Mouse (Mus musculus): ENCODE results near the gene Ccdc18. TPM values are rescaled to one million over a fixed set of nuclear protein-coding genes. Genes with fewer than 3 reads are reported as not detected.
"Not testable (repeated sequence)": the region's sequence is repeated elsewhere in the genome, so short reads cannot be mapped to it uniquely, and the experiment has no call there.

The Ccdc18 gene
- total and polyA plus RNA-seq, 2 experiments: 0.06 to 0.18 TPM

GRCm38 (mm10) chr5:108266990-108267389 is 134.3 kb downstream of the Ccdc18 start:
- TF ChIP-seq POLR2A (IDR thresholded peaks at IDR 0.05; ENCODE audit: extremely low read depth, insufficient read depth, low read length): no peak
- TF ChIP-seq CTCF (IDR thresholded peaks at IDR 0.05; ENCODE audit: low read depth, low read length): no peak
- Histone ChIP-seq H3K4me1 (ENCODE audit: control insufficient read depth, insufficient read depth, low read length) (peaks cover 12% of the 10 kb centered on the region), H3K9ac (ENCODE audit: low read depth, low read length) (no peak overlapping the region), H3K27ac (replicated peaks; ENCODE audit: insufficient read depth, low read depth, low read length) (no peak overlapping the region), H3K4me3 (ENCODE audit: insufficient read depth, low read depth, low read length) (no peak overlapping the region), H3K36me3 (ENCODE audit: control insufficient read depth, insufficient read depth, low read length) (no peaks in the 10 kb centered on the region), H3K79me2 (ENCODE audit: control insufficient read depth, insufficient read depth, low read length) (peaks cover 10% of the 10 kb centered on the region; the same call in 1 of the 2 replicates), H3K27me3 (ENCODE audit: control insufficient read depth, insufficient read depth, low read length) (no peaks in the 10 kb centered on the region)
- DNase-seq (ENCODE audit: extremely low read depth, low read depth, low spot score): no peak

- Histone ChIP-seq H3K9ac (ENCODE audit: low read depth, low read length) (peak within 1 kb of the TSS; percentile 99), H3K36me3 (ENCODE audit: control insufficient read depth, insufficient read depth, low read length) (peaks cover 8% of the 10 kb centered on the region), H3K79me2 (ENCODE audit: control insufficient read depth, insufficient read depth, low read length) (peaks cover 14% of the 10 kb centered on the region; the same call in 1 of the 2 replicates), H3K4me3 (ENCODE audit: insufficient read depth, low read depth, low read length) (peak within 1 kb of the TSS; percentile 99), H3K27me3 (ENCODE audit: control insufficient read depth, insufficient read depth, low read length) (no peaks in the 10 kb centered on the region), H3K27ac (replicated peaks; ENCODE audit: insufficient read depth, low read depth, low read length) (peak within 1 kb of the TSS; percentile 94), H3K4me1 (ENCODE audit: control insufficient read depth, insufficient read depth, low read length) (peaks cover 12% of the 10 kb centered on the region)
- peak; percentile 79 for DNase-seq (ENCODE audit: extremely low read depth, low read depth, low spot score)
- 5% methylated on average over 55 of the region's 55 CpGs for WGBS
- no peak for TF ChIP-seq CTCF (IDR thresholded peaks at IDR 0.05; ENCODE audit: low read depth, low read length)
- TF ChIP-seq POLR2A (IDR thresholded peaks at IDR 0.05; ENCODE audit: extremely low read depth, insufficient read depth, low read length): peak; percentile 62
These were observed 135.7 kb downstream of the Ccdc18 start, which contains the start of gene Dr1 for GRCm38 (mm10) chr5:108268127-108269062. Gene Dr1 (plus strand): TSS chr5:108268897.

GRCm38 (mm10) chr5:108269063-108269810 is 136.6 kb downstream of the Ccdc18 start:
- under 1% methylated on average over 44 of the region's 44 CpGs for WGBS
- H3K79me2 ChIP-seq (ENCODE audit: control insufficient read depth, insufficient read depth, low read length): peaks cover 14% of the 10 kb centered on the region; the same call in 1 of the 2 replicates
- peaks cover 8% of the 10 kb centered on the region for H3K36me3 ChIP-seq (ENCODE audit: control insufficient read depth, insufficient read depth, low read length)
- peak overlapping the region; percentile 89 for H3K27ac ChIP-seq (replicated peaks; ENCODE audit: insufficient read depth, low read depth, low read length)
- H3K9ac ChIP-seq (ENCODE audit: low read depth, low read length): peak overlapping the region; percentile 99
- DNase-seq (ENCODE audit: extremely low read depth, low read depth, low spot score): no peak
- no peaks in the 10 kb centered on the region for H3K27me3 ChIP-seq (ENCODE audit: control insufficient read depth, insufficient read depth, low read length)
- H3K4me3 ChIP-seq (ENCODE audit: insufficient read depth, low read depth, low read length): peak overlapping the region; percentile 99
- TF ChIP-seq CTCF (IDR thresholded peaks at IDR 0.05; ENCODE audit: low read depth, low read length) (no peak), POLR2A (IDR thresholded peaks at IDR 0.05; ENCODE audit: extremely low read depth, insufficient read depth, low read length) (no peak)
- H3K4me1 ChIP-seq (ENCODE audit: control insufficient read depth, insufficient read depth, low read length): peaks cover 12% of the 10 kb centered on the region

GRCm38 (mm10) chr5:108269811-108270151 is 137.1 kb downstream of the Ccdc18 start:
- H3K36me3 ChIP-seq (ENCODE audit: control insufficient read depth, insufficient read depth, low read length): peaks cover 9% of the 10 kb centered on the region
- WGBS: 4% methylated on average over 7 of the region's 7 CpGs
- H3K27ac ChIP-seq (replicated peaks; ENCODE audit: insufficient read depth, low read depth, low read length): no peak overlapping the region

GRCm38 (mm10) chr5:108270415-108270814 is 137.7 kb downstream of the Ccdc18 start:
- DNase-seq (ENCODE audit: extremely low read depth, low read depth, low spot score): peak; percentile 46
- WGBS: 13% methylated on average over 9 of the region's 9 CpGs
- Histone ChIP-seq H3K4me1 (ENCODE audit: control insufficient read depth, insufficient read depth, low read length) (peaks cover 12% of the 10 kb centered on the region), H3K27me3 (ENCODE audit: control insufficient read depth, insufficient read depth, low read length) (no peaks in the 10 kb centered on the region), H3K27ac (replicated peaks; ENCODE audit: insufficient read depth, low read depth, low read length) (no peak overlapping the region), H3K4me3 (ENCODE audit: insufficient read depth, low read depth, low read length) (peak overlapping the region; percentile 49; the same call in 1 of the 2 replicates), H3K36me3 (ENCODE audit: control insufficient read depth, insufficient read depth, low read length) (peaks cover 12% of the 10 kb centered on the region), H3K79me2 (ENCODE audit: control insufficient read depth, insufficient read depth, low read length) (peaks cover 14% of the 10 kb centered on the region; the same call in 1 of the 2 replicates), H3K9ac (ENCODE audit: low read depth, low read length) (no peak overlapping the region)
- no peak for TF ChIP-seq POLR2A (IDR thresholded peaks at IDR 0.05; ENCODE audit: extremely low read depth, insufficient read depth, low read length)
- no peak for TF ChIP-seq CTCF (IDR thresholded peaks at IDR 0.05; ENCODE audit: low read depth, low read length)

More at GRCm38 (mm10) chr5:108269811-108270151, 137.1 kb downstream of the Ccdc18 start:
- Histone ChIP-seq H3K4me3 (ENCODE audit: insufficient read depth, low read depth, low read length) (peak overlapping the region; percentile 99), H3K79me2 (ENCODE audit: control insufficient read depth, insufficient read depth, low read length) (peaks cover 14% of the 10 kb centered on the region; the same call in 1 of the 2 replicates), H3K27me3 (ENCODE audit: control insufficient read depth, insufficient read depth, low read length) (no peaks in the 10 kb centered on the region), H3K4me1 (ENCODE audit: control insufficient read depth, insufficient read depth, low read length) (peaks cover 12% of the 10 kb centered on the region), H3K9ac (ENCODE audit: low read depth, low read length) (peak overlapping the region; percentile 31; the same call in 1 of the 2 replicates)
- peak; percentile 14 for DNase-seq (ENCODE audit: extremely low read depth, low read depth, low spot score)
- TF ChIP-seq CTCF (IDR thresholded peaks at IDR 0.05; ENCODE audit: low read depth, low read length) (no peak), POLR2A (IDR thresholded peaks at IDR 0.05; ENCODE audit: extremely low read depth, insufficient read depth, low read length) (no peak)

- H3K27me3 ChIP-seq (ENCODE audit: control insufficient read depth, insufficient read depth, low read length); DNase-seq (ENCODE audit: extremely low read depth, low read depth, low spot score); H3K27ac ChIP-seq (replicated peaks; ENCODE audit: insufficient read depth, low read depth, low read length); H3K4me3 ChIP-seq (ENCODE audit: insufficient read depth, low read depth, low read length); H3K9ac ChIP-seq (ENCODE audit: low read depth, low read length): not testable (repeated sequence)
- Histone ChIP-seq H3K79me2 (ENCODE audit: control insufficient read depth, insufficient read depth, low read length) (peaks cover 14% of the 10 kb centered on the region; the same call in 1 of the 2 replicates), H3K4me1 (ENCODE audit: control insufficient read depth, insufficient read depth, low read length) (peaks cover 12% of the 10 kb centered on the region), H3K36me3 (ENCODE audit: control insufficient read depth, insufficient read depth, low read length) (peaks cover 16% of the 10 kb centered on the region)
- WGBS: 93% methylated on average over 6 of the region's 6 CpGs
These were observed 138.7 kb downstream of the Ccdc18 start for GRCm38 (mm10) chr5:108271345-108271744.

Measured in liver, adult 2 months (tissue).